Mouse (Mus musculus): ENCODE results near the gene Inpp4b.

- no peak for TF ChIP-seq POLR2A (IDR thresholded peaks at IDR 0.05; ENCODE audit: insufficient read depth, low read depth, low read length)
- no peak for TF ChIP-seq CTCF (IDR thresholded peaks at IDR 0.05; ENCODE audit: insufficient read depth, low read depth, low read length)
Measured at GRCm38 (mm10) chr8:81522085-81522484, 179.7 kb downstream of the Inpp4b start.

Data from olfactory bulb, adult 2 months (tissue).